Mouse (Mus musculus) heart, postnatal 10 days (tissue): ENCODE results near the gene Fbll1. TPM values are rescaled to one million over a fixed set of nuclear protein-coding genes. Genes with fewer than 3 reads are reported as not detected.
A peak's percentile ranks its signal among the peaks of the same experiment; 100 is the strongest.

Experiments
- DNase-seq, 2 experiments: peaks; one replicate each; pipeline ENCODE4 v3.0.0; 2021
- intact Hi-C: fragments of 180-260 bp; cut with DNase I; formaldehyde crosslinking; loops from one replicate; pipeline ENCODE4 v1.15.1; 2025
- total RNA-seq, 2 experiments: library from RNA; stranded (reverse); gene quantifications; 2 replicates each; pipeline ENCODE4 v1.2.3; 2021

The Fbll1 gene
- total RNA-seq, 2 experiments from 2014 or later = not detected

DNA sequence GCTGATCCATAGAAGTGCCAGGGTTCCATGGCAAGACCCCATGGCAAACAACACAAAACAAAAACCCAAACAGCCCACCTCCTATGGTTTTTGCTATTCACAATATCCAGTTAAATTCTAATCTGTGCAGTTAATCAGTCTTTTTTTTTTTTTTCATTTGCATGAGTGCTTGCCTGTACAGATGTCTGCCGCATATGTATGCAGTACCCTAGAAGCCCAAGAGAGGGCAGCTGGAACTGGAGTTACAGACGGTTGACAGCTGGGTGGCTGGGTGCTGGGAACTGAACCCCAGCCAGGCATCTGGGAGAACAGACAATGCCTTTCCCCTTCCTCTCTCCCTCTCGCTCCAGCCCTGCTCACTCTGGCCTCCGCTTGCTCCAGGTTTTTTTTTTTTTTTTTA lies 14.1 kb downstream of the Fbll1 start:
- intact Hi-C loops = no loop called here
- no peak for DNase-seq

DNA sequence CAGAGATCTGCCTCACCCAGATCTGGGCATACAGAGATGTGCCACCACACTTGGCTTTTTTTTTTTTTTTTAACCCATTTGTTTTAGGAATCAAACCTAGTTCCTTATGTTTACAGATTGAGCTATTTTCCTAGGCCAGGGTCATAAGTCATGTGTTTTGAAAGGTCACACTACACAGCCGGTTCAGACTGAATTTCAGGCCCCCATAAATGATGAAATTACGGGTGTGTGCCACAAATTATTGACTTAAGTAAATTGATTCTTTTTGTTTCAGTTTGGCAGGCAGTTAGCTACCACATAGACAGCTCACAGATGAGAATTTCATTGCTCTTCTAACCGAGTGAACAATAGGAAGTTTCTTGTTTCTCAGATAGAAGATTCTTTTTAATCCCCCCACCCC lies 14.7 kb downstream of the Fbll1 start:
- intact Hi-C loops = no loop called here
- DNase-seq = no peak

GRCm38 (mm10) chr11:35783038-35783437 lies 15.6 kb downstream of the Fbll1 start:
- intact Hi-C loops = no loop called here

DNA sequence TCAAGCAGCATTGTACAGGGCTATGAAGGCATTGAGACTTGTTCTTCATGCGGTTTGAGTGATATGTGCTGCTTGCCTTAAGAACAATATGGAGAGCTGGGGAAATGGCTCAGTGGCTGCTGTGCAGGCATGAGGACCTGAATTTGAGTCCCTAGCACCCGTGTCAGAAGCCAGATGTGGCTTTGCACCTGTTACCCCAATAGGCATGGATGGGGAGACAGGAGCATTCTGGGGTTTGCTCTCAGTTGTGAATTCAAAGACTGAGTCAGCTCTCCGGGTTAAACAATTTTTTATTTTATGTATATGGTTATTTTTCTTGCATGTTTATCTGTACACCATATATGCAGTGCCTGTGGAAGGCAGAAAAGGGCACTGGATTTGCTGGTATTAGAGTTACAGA lies 16.2 kb downstream of the Fbll1 start:
- DNase-seq = no peak
- intact Hi-C loops = no loop called here

More at GRCm38 (mm10) chr11:35783038-35783437, 15.6 kb downstream of the Fbll1 start:
- DNase-seq = peak; percentile 14 to 18

GRCm38 (mm10) chr11:35780336-35780735 lies 18.3 kb downstream of the Fbll1 start:
- intact Hi-C loops = no loop called here
- no peak for DNase-seq

GRCm38 (mm10) chr11:35776452-35776851 lies 22.2 kb downstream of the Fbll1 start:
- intact Hi-C loops = loop anchor here (5.0 kb wide), 1 partner anchor 934 kb away; no protein-coding TSS in a partner anchor

GRCm38 (mm10) chr11:35775606-35776005 lies 23.1 kb downstream of the Fbll1 start:
- no peak for DNase-seq
- intact Hi-C loops = loop anchor here (5.0 kb wide), 1 partner anchor 933 kb away; no protein-coding TSS in a partner anchor

More at GRCm38 (mm10) chr11:35776452-35776851, 22.2 kb downstream of the Fbll1 start:
- DNase-seq = no peak

- no peak for DNase-seq
- intact Hi-C loops = loop anchor here (5.0 kb wide), 1 partner anchor 61 kb away; the partner anchor contains the start of gene Rars
Measured at GRCm38 (mm10) chr11:35770741-35771504, 27.8 kb downstream of the Fbll1 start.

DNA sequence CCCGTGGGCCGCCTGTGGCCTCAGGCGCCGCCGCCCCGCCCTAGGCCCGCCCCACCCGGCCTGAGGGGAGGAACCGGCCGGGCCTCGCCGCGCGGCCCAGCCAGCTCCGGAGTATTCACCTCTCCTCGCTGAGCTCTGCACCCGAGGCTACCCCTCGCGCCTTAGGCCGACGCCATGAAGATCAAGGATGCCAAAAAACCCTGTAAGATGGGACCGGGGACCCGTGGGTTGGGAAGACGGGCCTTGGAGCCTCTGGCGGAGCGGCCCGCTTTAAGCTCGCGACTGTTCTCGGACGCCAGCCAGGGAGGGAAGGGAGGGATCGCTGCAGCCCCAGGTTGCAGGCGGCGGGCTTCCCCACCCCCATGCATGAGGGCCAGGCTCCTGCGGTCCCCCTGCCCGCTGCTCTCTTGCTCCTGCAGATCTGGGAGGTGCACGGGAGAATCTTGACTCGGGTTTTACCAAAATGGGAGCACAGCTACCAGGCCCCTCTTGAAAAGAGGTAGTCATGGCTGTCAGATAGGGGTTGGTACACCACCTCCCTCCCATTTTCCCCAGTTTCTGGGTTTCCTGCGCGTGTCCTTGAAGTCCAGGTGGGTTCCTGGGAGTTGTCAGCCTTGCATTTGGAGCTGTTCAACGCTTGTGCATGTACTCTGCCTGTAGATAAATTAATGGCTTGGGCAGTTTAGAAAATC lies 28.8 kb downstream of the Fbll1 start:
- DNase-seq = peak; percentile 88 to 89
- intact Hi-C loops = loop anchor here (5.0 kb wide), 1 partner anchor 62 kb away; the partner anchor contains the start of gene Rars

DNA sequence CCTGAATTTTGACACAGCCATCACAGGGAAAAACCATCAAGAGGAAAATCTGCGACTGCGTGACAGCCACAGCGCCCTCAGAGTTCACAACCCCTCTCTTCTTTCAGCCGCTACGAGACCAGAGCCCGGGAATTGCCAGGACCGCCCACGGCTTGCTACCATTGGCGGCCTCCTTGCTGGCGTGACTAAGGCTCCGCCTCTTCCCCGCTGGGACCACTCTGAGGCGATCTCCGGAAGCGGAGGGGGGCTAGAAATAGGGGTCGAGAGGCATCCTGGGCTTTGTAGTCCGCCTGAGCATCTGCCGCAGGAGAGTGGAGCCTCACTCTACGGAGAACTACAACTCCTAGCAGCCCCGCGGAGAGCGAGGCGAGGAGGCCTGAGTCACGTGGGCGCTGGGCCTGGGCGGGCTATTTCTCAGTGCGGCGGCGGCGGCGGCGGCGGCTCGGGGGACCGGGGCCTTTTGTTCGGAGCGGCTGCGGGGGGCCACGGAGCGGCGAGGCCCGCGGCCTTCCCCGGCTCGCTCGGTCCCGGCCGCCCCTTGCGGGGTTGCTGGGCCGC lies 29.4 kb downstream of the Fbll1 start, which contains the start of gene Pank3:
TSS of gene Pank3 (plus strand) at position 297 of the 558 bp plus-strand sequence.
- peak; percentile 97 to 99 for DNase-seq
- intact Hi-C loops = no loop called here

DNA sequence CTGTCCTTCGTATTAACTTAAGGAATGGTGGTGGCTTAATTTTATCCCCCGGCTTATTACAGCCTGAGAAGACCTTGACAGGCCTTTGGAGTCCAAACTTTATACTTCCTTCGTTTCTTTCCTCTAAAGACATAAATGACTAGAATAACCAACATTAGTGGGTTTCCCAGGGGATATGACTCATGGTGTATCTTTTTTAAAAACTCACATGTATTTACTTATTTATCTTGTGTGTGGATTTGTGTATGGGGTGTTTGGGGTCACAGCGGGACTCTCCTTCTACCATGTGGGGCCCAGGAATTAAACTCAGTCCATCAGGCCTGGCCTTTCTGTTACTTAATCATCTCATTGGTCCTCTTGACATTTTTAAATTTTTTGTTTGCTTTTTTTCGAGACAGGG lies 31.8 kb downstream of the Fbll1 start:
- DNase-seq = no peak
- intact Hi-C loops = no loop called here

- intact Hi-C loops = no loop called here
- no peak for DNase-seq
Measured at GRCm38 (mm10) chr11:35760627-35761003, 38.1 kb downstream of the Fbll1 start.

- DNase-seq = no peak
- intact Hi-C loops = no loop called here
Measured at GRCm38 (mm10) chr11:35760001-35760626, 38.6 kb downstream of the Fbll1 start.

DNA sequence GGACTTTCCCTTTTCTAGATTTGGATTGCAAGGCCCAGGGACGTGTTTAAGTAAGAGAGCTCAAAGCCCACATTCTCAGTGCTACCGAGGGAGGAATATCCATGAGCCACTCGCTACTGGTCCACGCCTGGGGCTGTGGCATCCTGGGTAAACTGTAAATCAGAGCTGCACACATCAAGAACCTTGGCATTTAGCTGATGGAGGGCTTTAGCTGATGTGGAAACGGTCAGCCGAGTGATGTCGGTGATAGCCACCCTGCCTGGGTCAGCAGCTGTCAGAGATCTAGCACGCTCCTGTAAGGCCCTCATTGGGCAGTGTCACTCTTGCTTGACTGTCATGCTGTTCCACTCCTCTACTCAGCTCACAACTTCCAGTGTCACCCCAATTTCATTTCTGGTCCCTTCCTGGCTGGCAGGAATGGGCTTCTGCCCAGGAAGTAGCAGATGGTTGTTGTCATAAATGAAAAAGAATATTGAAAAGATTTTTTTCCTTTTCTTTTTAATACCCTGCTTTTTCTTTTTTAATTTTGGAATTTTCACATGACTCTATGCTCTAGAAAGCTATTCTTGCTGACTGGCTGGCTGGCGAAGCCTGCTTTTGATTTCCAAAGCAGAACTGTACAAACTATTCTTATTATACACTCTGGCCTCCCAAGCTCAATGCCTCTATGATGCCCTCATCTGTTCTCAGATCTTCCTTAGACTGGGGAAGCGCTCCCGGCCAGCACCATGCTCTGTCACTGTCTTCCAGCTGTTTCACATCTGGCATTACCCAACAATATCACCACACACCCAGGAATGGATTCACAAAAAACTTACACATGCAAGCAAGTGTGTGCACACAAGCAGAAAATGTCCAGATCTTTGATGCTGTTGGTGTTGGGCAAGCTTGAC lies 42.0 kb downstream of the Fbll1 start:
- DNase-seq = no peak
- intact Hi-C loops = no loop called here

GRCm38 (mm10) chr11:35755546-35755945 lies 43.1 kb downstream of the Fbll1 start:
- intact Hi-C loops = no loop called here
- no peak for DNase-seq

GRCm38 (mm10) chr11:35754906-35755418 lies 43.7 kb downstream of the Fbll1 start:
- no peak for DNase-seq
- intact Hi-C loops = no loop called here

DNA sequence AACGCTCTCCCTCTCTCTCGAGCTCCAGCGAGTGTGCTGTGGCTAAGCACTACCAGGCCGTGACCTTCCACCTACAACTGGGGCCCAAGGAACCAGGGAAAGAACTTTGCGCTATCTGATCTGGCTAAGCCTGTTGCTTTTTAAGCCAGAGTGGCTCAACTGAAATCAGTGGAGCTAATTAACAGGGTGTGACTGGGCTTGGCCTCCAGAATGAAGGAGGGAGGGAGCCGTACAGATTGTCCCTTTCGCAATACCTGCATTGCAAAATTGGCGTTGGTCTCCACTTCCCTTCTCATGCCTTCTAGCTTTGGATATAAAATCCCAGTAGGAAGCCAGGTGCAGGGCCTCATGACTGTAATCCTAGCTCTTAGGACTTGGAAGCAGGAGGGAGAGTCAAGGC lies 48.1 kb downstream of the Fbll1 start:
- DNase-seq = peak; percentile 62 to 64
- intact Hi-C loops = no loop called here
